Mouse (Mus musculus) right cerebral cortex, postnatal 25 days (tissue): Measurements from ENCODE around the gene Iscu.
A peak's percentile ranks its signal among the peaks of the same experiment; 100 is the strongest.
"Not testable (repeated sequence)": the region's sequence is repeated elsewhere in the genome, so short reads cannot be mapped to it uniquely, and the experiment has no call there.

Experiments used
- DNase-seq: peaks from one replicate; pipeline ENCODE4 v3.0.0; 2022

Iscu gene

DNA sequence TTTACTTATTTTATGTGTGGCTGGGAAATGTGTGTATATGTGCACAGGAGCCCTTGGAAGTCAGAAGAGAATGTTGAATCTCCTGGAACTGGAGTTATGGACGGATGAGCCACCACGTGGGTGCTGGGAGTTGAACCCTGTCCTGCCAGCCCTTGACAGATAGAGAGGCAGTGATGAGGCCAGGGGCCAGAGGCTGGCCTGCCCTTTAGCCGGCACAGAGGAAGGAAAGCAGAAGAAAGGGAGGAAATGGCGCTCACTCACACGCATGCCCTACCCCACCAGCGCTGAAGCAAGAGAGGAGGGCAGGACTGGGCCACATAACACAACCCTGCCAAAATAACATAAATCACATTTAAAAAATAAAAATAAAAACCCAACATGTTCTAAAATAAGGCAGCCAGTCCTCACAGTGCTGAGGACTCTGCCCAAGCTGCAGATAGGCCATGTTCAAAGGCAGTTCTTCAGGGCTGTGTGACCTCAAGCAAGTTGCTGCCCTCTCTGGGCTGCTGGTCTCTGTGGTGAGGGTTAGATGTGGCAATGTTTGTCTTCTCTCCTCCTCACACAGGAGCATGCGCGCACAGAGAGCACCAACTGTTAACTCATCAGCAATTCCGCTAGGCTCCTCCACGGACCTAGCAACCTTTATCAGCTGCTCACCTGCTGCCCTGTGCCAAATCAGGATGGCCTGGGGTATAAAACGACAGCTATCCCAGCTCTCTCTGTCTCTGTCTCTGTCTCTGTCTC lies 18.1 kb downstream of the Iscu start:
- no peak for DNase-seq

DNA sequence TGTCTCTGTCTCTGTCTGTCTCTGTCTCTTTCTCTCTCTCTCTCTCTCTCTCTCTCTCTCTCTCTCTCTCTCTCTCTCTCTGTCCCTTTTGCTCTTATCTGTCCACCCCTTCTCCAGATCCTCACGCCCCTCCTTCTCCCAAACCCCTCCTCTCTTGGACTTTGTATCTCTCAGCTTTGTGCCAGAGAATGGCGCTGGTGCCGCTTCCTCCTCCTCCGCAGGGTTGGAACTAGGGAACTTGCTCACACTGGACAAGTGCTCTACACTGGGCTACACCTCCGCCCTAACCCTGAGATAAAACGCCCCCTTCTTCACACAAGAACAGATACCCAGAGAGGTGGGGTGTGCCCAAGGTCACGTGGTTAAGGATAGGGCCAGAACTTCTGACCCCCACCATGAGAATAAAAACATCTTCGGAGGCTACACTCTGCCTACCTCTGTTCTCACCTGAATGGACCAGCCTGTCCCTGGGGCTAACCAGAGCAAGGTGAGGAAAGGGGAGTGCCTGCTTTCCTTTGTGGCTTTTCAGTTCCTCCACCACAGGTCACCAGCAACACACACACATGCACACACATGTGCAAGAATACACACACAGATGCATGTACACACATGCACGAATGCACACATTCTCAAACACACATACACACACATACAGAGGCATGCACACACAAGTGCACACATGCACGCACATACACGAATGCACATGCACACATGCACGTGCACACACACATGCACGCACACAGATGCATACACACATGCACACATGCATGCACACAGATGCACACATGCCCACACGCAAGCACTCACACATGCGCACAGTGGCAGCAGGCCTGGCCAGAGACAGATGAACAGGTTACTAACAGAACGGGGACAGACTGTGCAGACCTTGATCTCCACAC lies 18.9 kb downstream of the Iscu start:
- DNase-seq, result no peak

DNA sequence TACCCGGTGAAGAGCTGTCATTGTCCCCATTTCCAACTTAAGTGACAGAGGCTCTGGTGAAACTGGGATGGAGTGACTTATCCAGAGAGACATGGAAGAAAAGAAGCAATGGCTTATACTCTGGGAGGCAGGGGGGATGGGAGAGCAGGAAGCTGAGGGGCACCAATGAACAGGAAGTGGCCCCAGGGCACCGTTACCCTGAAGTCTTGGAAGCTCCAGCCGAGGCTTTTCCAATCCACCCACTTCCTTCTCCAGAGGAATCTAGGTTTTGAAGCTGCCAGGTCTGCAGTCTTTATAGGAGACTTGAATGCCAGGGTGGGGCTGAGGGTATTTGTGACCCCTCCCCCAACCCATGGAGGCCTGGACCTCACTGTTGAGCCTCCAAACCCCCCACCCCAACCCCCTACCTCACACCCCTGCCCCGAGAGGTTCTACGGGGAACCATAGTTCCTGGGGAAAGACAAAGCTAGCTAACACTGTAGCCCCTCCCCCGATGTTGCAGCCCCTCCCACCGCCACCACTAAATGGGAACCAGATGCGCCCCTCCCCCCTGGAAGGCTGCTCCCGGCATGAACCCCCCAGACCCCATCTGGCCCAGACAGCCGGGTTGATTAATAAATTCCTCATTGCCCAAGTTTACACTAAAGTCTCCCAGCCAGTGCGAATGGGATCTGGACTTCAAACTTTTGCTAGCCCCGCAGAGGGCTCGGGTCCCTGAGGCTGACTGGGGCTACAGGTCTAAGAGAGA lies 24.0 kb downstream of the Iscu start:
- no peak for DNase-seq

DNA sequence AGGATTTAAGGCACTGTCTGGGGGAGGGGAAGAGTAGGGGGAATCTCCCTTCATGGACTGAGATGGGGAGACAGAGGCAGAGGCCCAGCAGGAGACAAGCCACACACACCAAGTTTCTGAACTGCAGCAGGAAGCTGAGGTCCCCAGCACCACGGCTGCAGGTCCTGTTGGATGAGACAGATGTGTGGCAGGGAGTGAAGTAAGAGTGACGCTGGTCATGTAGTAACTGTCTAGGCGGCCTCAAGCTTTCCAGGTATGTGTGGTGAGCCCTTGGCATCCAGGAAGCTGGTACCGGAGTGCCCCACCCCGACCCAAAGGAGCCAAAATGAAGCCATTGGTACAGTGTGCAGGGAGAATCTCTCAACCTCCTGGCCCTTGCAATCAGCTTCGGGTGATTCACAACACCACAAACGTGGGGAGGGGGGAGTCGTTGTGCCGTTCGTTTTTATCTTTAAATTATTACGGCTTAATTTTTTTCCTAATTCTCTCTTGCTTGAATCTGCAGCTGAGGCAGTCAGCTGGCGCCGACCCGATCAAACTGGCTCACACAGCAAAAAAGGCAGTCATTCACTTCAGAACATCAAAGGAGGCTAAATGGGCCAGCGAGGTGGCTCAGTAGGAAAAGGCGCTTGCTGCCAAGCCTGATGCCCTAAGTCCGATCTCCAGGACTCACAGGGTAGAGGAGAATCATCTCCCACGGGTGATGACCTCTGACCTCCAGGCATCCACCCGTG lies 24.8 kb downstream of the Iscu start:
- DNase-seq, result no peak

DNA sequence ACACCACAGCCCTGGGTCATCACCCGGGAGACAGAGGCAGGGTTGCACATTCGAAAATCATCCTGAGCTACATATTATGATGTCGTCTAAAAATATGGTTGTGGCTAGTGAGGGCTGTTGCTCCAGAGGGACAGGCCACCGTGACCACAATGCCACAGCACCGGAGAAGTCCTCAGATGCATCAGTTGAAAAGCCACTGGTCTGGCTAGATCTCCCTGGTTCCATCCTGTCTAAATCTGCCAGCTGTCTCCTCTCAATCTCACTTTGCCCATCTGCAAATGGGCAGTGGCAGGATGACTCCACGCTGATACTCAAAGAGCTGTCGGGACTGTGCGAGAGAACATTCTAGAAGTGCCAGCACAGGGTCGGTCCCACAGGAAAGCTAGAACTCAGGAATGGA lies 26.0 kb downstream of the Iscu start:
- DNase-seq, result no peak

DNA sequence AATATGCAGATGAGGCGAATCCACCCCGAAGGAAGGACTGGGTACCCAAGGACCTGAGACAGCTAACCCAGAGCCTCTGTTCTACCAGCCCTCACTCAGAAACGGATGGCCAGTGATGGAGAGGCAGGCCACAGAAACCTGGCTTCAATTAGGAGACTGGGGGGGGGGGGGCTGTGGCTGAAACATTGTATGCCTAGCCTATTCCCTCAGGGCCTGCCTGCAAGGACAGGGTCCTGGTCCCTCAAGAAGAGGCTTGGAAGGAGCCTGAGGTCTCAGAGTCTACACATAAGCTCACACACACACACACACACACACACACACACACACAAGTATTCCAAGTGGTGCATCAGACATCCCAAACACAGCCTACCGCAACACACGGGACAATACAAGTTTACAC lies 27.1 kb downstream of the Iscu start:
- DNase-seq, result no peak

DNA sequence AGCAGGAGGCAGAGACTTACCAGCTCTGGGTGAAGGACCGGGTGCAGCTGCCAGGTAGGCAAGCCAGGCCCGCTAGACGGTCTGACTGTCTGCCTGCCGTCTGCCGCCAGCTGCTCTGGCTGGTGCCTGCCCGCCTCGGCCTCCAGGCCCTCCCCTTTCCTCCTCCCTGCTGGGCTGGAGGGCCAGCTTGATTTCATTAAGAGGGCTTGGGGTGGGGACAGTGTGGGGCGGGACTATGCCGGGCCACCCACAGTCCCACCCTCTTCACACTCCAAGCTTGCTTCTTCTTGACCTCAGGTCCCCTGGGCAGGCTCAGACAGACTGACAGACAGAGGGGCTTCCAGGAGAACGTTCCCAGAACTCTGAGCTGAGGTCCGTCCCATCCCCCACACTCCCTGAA lies 27.7 kb downstream of the Iscu start, which contains the start of gene Tmem119:
Gene Tmem119 (minus strand): TSS at position 237 of the 400 bp plus-strand sequence.
- DNase-seq, result no peak

DNA sequence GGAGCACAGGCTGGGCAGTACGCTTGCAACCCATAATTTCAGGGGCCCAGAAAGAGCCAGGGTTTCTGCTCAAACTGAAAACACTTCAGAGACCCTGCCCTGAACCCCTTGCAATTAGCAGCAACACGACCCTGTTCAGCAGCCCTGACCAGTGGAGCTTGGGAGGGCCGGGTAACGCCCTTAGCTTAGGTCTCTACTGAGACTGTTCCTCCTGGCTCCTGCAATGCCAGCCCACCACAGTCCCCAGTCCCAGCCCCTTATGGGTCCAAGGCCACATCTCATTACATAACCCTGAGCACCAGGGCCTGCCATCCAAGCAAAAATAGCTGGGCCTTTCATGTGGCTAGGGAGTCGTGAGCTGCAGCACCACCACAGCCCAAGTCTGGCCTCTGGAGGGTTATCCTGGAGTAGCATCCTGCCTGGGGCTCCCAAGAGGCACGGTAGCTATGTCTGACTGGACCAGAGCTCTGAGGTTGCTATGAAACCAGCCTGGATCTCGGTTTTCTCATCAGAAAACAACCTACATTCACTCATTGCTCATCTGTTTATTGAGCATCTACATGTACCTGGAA lies 31.9 kb downstream of the Iscu start:
- no peak for DNase-seq

DNA sequence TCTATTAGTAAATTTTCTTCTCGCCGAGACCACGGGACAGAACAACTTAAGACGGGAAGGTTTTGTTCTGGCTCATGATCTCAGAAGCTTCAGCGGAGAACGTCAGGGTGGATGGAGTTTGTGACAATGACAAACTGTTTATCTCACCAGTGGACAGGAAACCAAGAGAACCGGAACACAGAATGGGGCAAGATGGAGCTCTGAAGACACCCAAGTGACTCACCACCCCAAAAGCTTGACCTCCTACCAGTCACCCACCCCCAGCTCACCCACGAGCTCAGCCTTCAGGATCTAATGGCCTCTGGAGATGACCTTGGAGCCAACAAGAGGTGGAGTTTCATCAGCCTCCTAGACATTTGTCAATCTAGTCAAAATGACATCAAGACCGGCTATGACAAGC lies 32.8 kb downstream of the Iscu start:
- no peak for DNase-seq

DNA sequence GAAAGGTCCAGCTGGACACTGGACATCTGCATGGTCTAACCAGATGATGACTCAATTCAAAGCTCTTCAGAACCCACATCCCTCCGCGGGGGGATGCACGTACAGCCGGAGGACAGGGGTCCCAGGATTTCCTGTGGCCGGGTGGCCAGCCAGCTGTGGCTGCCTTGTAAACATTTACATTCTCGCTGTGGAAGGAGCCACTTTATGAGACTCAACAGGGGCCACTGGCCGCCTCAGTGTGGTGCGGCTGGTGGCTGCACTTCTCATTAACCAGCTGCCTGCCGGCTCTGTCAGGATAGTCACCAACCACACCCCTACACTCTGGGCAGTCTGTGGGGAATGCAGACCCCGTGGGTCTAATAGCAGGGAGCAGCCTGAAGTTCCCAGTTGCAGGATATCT lies 33.9 kb downstream of the Iscu start:
- DNase-seq, result no peak

DNA sequence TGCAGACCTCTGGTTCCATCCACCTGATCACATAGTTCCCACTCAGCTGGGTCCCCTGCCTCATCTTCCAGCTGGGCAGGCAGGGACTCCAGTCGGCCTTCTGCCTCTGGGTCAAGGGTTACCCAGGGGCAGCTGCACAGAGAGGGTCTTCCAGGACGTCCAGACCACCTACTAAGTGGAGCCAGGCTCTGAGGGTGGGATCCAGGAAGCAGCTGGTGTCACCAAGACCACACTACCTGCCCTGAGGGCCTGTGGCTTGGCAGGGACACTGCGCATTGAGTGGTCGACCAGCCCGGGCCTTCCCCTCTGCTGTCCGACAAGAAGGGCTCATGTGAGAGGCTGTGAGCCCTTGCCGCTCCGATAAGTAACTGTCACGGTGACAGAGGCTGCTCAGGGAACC lies 35.2 kb downstream of the Iscu start:
- no peak for DNase-seq

DNA sequence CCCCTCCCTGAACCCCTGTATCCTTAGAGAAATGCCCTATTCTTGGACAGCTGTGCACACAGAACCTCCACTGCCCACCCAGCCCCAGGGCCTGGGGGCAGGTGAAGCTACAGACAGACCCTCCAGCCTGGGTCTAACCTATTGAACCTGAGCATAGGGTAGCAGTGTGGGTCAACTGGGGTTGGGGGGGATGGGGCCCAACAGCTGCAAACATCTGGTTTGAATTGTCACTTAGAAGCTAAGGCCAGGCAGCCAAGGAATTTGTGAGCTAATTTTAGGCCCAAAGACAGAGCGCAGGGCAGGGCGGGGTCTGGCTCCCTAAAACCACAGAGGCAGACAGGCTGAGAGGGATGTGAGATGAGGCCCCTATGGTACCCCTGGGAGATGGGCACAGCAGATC lies 35.6 kb downstream of the Iscu start:
- no peak for DNase-seq

DNA sequence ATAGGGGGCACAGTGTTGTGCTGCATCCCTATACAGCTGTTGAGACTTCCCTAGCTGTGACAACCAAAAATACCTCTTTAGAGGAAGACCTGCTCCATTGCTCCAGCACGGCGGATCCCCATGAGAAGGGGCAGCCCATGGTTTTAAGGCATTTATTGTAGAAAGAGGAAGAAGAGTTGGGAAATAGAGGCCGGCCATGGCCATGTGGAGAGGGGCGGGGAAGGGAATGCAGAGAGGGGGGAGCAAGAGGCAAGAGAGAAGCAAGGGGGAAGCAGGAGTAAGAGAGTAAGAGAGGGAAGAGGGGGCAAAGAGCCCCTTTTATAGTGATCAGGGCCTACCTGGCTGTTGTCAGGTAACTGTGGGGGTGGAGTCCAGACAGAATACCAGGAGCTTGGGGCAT lies 37.6 kb downstream of the Iscu start:
- DNase-seq, result no peak

DNA sequence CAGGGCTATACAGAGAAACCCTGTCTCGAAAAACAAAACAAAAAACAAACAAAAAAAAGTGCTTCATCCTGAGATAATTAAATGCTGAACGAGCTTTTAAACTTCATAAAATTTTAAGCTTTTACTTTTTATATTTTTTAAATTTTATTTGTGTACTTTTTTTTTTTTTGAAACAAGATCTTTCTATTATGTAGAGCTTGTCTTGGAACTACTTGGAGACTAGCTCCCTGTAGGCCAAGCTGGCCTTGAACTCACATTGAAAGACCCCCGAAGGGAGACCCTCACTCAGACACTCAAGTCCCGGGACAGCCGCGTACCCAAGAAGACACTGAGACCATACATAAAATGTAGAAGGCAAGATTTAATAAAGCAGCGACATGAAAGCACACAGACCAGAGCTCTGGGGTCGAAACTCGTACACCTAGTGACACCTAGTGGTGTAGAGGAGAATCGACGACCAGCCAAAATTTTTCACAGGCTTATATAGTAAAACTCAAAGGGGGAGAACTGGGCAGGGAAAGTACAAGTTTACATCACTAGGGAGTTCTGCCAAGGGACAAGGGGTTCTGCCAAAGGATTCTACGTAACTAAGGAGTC lies 39.4 kb downstream of the Iscu start:
- DNase-seq, result not testable (repeated sequence)

DNA sequence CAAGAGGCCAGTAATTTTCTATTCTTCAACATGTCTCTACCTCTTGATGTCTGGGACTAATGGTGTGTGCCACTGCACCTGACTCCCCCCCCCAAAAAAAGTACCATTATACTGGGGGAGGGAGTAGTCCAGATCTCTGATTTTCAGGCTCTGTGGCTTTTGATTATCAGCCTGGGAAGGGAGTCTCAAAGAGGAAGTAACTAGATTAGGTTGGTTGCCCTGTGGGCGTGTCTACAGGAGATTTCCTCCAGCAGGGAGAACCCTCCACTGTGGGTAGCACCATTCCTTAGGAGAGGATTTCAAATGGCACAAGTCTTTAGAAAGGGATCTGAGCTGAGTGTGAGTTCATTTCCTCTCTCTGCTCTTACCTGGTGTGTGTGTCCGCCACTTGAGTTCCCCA lies 40.1 kb downstream of the Iscu start:
- no peak for DNase-seq

DNA sequence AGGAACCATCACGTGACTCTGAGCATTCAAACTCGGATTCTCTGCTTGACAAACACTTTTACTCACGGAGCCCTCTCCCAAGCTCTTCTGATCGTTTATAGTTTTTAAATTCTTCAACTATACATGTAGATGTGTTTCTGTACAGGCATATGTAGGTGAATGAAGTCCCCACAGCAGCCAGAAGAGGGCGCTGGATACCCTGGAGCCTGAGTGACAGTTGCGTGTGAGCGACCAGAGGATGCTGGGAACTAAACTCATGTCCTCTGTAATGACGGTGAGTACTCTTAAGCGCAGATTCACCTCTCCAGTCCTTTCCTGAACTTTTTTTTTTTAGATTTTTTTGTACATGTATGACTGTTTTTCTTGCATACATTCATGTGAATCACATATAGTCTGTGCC lies 41.1 kb downstream of the Iscu start:
- no peak for DNase-seq

DNA sequence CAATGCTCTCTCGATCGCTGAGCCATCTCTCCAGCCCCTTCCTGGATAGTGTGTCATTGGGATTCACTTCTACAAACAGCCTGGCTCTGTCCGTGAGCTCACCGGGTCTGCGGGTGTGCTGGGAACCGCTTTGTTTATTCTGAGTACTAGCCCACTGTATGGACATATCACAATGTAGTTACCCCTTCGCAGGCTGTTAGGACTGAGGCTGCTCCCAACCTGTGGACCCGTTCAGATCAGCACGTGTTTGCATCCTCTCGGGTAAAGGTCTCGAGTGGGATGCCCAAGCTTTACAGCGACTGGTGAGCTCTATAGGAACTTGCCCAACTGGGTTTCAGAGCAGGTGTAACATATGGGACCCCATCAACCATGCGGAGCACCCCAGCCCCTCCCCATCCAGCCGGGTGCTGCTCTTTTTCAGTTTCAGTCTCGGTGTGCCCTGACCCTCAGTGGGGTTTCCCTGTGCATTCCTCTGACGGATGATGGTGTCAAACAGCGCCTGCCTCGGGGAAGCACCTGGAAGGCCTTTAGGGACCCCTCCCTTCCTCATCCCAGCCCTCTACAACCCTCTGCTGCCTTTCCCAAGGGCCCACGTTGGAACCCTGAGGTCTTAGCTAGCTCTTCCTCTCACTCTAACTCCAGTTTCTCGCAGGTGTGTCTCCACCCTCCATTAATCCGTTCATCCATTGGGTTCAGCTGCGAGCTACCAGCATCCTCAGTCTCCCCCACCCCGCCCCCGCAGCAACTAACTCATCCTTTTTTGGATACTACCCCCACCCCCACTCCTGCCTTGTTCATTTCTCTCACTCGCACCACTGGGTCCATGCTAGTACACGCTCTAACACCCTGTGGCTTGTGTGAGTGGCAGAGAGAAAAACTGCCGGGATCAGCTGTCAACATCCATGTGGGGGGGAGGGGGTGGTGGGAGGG lies 41.8 kb downstream of the Iscu start:
- no peak for DNase-seq

DNA sequence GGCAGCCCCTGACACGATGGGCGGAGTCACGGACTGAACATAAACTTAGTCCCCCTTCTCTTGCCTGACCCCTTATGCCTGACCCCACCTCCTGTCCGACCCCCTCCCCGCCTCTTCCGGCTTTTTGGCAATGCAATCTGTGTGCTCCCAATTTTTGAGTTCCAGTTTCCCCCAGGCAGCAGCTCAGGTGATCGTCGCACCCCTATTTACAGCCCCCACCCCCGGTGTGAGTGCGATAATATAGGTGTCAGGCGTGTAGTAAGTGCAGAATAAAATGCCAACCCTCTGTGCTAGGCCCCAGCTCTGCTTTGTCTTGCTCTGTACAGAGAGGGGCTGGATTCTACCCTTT lies 42.5 kb downstream of the Iscu start:
- no peak for DNase-seq

DNA sequence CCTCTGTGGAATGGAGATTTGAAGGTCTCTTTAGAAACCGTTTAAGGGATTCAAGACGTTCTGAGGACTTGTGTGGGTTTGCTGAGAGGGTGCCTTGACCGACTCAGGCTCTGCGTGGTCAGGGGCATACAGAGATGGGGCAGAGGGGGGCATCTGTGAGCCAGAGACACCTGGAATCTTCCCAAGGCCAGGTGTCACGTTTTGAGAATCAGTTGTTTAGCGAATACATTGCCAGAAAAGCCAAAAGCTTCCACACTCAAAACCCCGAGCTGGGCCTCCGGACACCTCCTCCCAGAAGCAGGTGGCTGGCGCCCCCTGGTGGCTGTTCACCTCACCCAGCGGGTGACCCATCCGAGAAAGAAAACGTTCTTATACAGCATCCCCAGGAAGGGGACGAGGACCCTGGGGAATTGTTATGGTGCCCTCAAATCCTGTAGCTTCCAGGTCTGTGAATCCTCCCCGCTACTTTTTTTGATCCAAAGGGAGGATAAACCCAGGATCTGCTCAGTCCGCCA lies 43.1 kb downstream of the Iscu start:
- peak; percentile 58 for DNase-seq

DNA sequence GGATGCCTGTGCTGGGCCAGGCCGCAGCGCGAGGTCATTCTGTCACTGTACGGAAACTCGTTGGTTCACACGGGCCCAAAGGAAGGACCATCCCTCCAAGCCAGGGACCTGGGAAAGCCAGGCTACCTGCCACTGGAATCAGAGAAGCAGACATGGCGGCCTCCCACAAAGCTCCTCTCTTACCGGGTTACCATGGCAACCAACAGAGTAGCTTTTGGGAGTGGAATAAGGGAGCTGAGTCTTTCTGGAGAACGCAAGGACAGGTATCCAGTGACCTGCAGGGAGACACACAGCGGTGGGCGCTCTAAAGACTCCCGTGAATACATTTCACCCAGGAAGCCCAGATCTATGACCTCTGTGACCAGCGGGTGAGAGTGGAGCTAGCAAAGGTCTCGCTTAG lies 46.0 kb downstream of the Iscu start:
- DNase-seq, result no peak

DNA sequence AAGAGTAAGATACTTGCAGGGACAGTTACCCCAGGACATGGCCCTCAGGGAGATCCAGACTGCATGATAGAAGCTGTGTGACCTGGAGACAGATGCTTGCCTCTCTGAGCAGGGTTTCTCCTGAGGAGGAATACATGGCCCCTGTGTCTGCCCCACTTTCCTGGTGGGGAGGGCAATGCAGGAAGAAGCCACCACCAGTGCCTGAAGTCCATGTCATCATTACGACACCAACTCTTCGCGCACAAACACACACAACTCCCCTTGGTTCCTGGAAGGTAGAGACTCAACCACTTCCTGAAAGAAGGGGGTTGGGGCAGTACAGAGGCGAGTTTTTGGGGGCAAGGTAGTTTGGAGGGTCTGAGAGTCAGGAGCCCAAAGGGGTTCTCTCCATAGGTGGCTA lies 51.7 kb downstream of the Iscu start:
- DNase-seq, result no peak
